Mouse (Mus musculus) right cerebral cortex, adult 18-20 months (tissue): Measurements from ENCODE around the gene Dlec1.

ENCODE experiments used
- DNase-seq: peaks from one replicate; pipeline ENCODE4 v3.0.0; 2022; ENCODE audit warnings: mixed read lengths

Gene Dlec1

GRCm38 (mm10) chr9:119090462-119090861 lies 11.8 kb upstream of the Dlec1 start:
- no peak for DNase-seq

GRCm38 (mm10) chr9:119091581-119092310 lies 10.5 kb upstream of the Dlec1 start:
- DNase-seq = no peak

- peak; percentile 63 for DNase-seq
These were observed 9.5 kb upstream of the Dlec1 start for GRCm38 (mm10) chr9:119092473-119093418.

- DNase-seq = peak; percentile 85
These were observed 8.6 kb upstream of the Dlec1 start, which contains the start of gene Plcd1 for GRCm38 (mm10) chr9:119093419-119094295. TSS of gene Plcd1 (minus strand) at chr9:119093502.

- no peak for DNase-seq
These were observed 7.7 kb upstream of the Dlec1 start for GRCm38 (mm10) chr9:119094462-119095109.

GRCm38 (mm10) chr9:119100177-119100898 lies 1.9 kb upstream of the Dlec1 start:
- DNase-seq = peak; percentile 57

DNA sequence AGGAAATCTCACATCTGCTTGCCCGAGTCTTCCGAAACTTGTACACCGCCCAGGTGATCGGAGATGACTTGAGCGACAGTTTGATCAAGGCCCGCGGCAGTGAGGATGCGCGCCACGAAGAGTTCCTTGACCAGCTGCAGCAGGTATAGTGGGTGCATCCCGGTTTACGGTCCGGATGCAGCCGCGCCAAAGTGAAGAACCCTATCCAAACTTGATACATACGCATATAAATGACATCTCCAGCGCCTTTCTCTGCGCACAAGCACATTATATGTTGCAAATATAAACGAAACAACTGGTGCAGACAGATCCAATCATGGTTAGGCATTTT lies 470 bp downstream of the Dlec1 start:
- DNase-seq = no peak

DNA sequence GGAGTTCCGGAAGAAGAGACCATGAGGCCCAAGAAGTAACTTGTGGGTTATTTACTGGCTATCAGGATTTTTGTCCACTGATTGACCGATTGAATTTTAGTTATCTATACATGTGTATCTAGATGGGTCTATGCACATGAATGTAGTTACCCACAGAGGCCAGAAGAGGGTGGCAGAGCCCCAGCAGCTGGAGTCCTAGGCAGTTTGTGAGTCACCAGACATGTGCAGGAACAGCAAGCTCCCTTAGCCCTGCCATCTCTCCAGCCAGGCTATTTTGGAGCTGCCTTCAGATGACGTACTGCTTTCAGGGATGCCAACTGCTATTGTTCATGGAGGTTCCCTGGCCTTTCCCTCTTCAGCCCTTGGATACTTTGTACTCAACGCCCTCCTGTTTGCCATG lies 5.3 kb downstream of the Dlec1 start:
- peak; percentile 40 for DNase-seq

DNA sequence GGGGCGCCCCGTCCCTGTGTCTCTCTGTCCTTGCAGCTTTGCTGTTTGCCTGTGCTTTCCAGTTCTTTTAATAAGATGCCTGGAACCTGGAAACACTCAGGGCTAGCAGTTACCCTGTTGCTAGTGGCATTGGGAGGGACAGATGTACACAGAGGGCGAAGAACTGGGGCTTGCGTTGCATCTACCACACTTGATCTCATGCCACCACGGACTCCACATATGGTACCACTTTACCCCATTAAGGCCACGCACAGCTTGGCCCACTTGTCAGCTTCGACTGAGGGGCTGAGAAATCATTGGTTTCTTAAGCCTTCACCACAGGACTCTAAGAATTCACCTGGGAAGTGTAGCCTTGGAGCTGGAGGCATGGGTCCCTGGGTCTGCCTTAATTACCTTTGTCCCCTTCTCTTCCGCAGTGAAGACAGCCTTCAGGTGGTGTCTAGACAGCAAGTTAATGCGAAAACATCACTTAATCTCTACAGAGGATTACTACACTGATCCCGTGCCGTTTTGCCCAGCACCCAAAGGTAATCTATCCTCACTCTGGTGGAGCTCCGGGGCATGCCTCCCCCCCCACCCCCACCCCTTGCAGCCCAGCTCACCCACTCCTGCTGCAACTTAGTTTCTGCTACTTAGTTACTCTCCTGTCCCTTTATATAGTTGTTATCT lies 7.5 kb downstream of the Dlec1 start:
- DNase-seq = no peak

GRCm38 (mm10) chr9:119110640-119111039 lies 8.4 kb downstream of the Dlec1 start:
- DNase-seq = no peak

DNA sequence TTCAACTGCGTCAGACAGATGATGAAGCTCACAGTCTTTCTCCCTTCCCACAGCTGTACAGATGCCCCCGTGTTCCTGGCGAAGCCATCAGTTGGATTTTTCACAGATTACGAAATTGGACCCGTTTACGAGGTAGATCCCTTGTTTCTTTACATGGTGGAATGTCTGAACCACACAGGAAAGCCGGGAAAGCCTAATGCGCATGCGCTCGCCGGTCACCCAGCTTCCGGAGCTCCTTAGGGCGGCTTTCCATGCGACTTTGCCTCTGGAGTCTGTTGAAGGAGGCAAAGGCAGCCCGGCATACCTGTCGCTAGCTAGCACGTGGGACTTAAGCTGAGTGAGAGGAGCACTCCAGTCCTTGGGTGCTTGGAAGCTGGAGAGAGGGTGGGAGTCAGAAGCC lies 12.6 kb downstream of the Dlec1 start:
- DNase-seq = no peak

- no peak for DNase-seq
These were observed 17.3 kb downstream of the Dlec1 start for GRCm38 (mm10) chr9:119119409-119120167.

GRCm38 (mm10) chr9:119120168-119120560 lies 17.9 kb downstream of the Dlec1 start:
- no peak for DNase-seq

GRCm38 (mm10) chr9:119122596-119123369 lies 20.5 kb downstream of the Dlec1 start:
- no peak for DNase-seq

DNA sequence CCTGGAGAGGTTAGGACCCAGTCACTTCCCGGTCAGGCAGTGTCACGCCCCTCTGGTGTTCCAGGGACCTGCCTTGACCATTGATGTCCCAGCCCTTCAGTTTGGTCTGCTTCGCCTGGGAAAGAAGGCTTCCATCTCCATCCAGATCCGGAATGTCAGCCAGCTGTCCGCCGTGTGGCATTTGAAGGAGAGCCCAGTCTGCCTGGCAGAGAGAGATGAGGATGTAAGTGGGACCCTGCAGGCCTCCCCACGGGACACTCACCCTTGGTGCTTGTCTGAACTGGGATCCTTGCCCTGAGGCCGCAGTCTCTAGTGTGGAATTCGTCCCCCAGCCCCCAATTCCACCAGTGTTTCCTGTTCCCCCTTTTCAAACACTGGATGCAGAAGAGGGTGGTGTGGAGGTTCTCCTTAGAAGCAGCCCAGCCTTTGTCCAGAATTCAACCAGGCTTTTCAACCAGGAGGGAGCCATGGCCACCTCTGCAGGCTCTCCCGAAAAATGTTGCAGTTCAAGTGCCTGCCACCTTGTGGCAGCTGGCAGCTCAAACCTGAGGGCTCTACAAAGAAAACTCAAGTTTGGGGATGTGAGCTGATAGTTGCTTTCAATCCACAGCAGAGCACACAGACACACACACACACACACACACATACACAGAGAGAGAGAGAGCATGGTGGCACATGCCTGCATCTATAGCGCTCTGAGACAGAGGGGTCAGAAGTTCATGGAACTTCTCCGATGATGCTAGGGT lies 26.3 kb downstream of the Dlec1 start:
- no peak for DNase-seq

DNA sequence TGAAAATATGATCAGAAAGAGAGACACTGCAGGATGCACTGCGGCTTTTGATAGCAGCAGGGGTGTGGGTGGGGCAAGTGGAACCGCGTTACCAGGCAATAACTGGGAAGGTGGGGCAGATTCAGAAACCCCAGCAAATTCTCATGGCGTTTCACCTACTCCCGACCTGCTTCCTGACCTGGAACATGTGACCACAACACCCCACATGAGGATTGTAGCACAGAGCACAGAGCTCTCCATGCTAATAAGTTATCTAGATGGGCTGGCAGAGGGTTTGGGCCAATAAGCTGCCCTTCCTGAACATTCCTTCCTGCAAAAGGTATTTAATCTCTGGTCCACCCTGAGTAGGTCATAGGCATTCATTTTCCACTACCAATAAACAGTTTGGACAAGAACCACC lies 28.4 kb downstream of the Dlec1 start:
- DNase-seq = no peak

DNA sequence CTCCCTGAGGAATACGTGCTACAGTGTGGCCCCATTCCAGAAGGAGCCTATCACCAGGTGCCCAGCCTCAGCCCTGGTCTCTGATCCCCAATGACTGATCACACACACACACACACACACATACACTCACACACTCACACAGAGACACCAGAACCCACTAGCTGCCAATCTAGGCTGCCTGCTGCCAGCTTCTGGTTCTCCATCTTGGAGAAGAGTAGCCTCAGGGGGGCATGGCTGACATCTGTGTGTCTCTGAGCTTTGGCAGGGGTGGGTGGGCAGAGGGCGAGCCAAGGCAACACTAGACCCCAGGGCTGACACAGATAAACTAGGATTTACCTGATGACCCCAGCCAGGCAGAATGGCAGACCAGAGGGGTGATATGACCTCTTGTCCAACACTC lies 36.6 kb downstream of the Dlec1 start:
- no peak for DNase-seq

GRCm38 (mm10) chr9:119142066-119142465 lies 39.8 kb downstream of the Dlec1 start:
- DNase-seq = no peak

- DNase-seq = no peak
These were observed 41.1 kb downstream of the Dlec1 start for GRCm38 (mm10) chr9:119143372-119143771.
